Mouse (Mus musculus) testis, postnatal 10 days (tissue): Measurements from ENCODE around the gene Bcl2l2.

Experiments used
- DNase-seq: peaks from one replicate; pipeline ENCODE4 v3.0.0; 2021; ENCODE audit warnings: low spot score

The Bcl2l2 gene

GRCm38 (mm10) chr14:54893651-54894181, 10.5 kb downstream of the Bcl2l2 start:
- peak; percentile 94 for DNase-seq

- DNase-seq: peak; percentile 82
Measured at GRCm38 (mm10) chr14:54894296-54895151, 11.3 kb downstream of the Bcl2l2 start.

- DNase-seq: peak; percentile 71
Measured at GRCm38 (mm10) chr14:54897445-54897844, 14.3 kb downstream of the Bcl2l2 start.

- DNase-seq: peak; percentile 70
Measured at GRCm38 (mm10) chr14:54900383-54900782, 17.2 kb downstream of the Bcl2l2 start.

- DNase-seq: no peak
Measured at GRCm38 (mm10) chr14:54903641-54904040, 20.5 kb downstream of the Bcl2l2 start.

GRCm38 (mm10) chr14:54908682-54909081, 25.5 kb downstream of the Bcl2l2 start:
- DNase-seq: no peak

- DNase-seq: peak; percentile 68
Measured at GRCm38 (mm10) chr14:54912109-54912850, 29.1 kb downstream of the Bcl2l2 start.

GRCm38 (mm10) chr14:54912886-54913285, 29.7 kb downstream of the Bcl2l2 start, which contains the start of gene Slc22a17:
Slc22a17 (minus strand) TSS chr14:54913132.
- peak; percentile 81 for DNase-seq

GRCm38 (mm10) chr14:54913343-54913742, 30.2 kb downstream of the Bcl2l2 start:
- no peak for DNase-seq

GRCm38 (mm10) chr14:54920076-54920685, 37.0 kb downstream of the Bcl2l2 start:
- no peak for DNase-seq

GRCm38 (mm10) chr14:54924641-54925348, 41.6 kb downstream of the Bcl2l2 start:
- peak; percentile 63 for DNase-seq

- peak; percentile 74 for DNase-seq
Measured at GRCm38 (mm10) chr14:54925349-54926342, 42.5 kb downstream of the Bcl2l2 start, which contains the start of gene Efs. Efs (minus strand) TSS chr14:54926126.

GRCm38 (mm10) chr14:54926401-54927158, 43.4 kb downstream of the Bcl2l2 start:
- DNase-seq: peak; percentile 82

GRCm38 (mm10) chr14:54927296-54927695, 44.1 kb downstream of the Bcl2l2 start:
- DNase-seq: no peak

- no peak for DNase-seq
Measured at GRCm38 (mm10) chr14:54929801-54930200, 46.6 kb downstream of the Bcl2l2 start.

GRCm38 (mm10) chr14:54930431-54930830, 47.3 kb downstream of the Bcl2l2 start:
- no peak for DNase-seq

- no peak for DNase-seq
Measured at GRCm38 (mm10) chr14:54932645-54933150, 49.5 kb downstream of the Bcl2l2 start, which contains the start of gene Il25. Il25 (plus strand) TSS chr14:54932695.

GRCm38 (mm10) chr14:54935904-54936830, 53.0 kb downstream of the Bcl2l2 start, which contains the start of gene Cmtm5:
Cmtm5 (plus strand) TSS chr14:54936261.
- no peak for DNase-seq
